Mouse (Mus musculus) bone marrow macrophage, adult 2 months (primary cell): ENCODE measurements around the gene Cdyl.

Experiments used
- CTCF ChIP-seq: IDR thresholded peaks from 2 replicates; pipeline ENCODE4 v1.5.1; 2012; ENCODE audit warnings: low read depth, mild to moderate bottlenecking, low read length, moderate library complexity
- POLR2A ChIP-seq: IDR thresholded peaks from 2 replicates; pipeline ENCODE4 v1.6.1; 2012; ENCODE audit warnings: mild to moderate bottlenecking, low read depth, low read length, borderline replicate concordance

DNA sequence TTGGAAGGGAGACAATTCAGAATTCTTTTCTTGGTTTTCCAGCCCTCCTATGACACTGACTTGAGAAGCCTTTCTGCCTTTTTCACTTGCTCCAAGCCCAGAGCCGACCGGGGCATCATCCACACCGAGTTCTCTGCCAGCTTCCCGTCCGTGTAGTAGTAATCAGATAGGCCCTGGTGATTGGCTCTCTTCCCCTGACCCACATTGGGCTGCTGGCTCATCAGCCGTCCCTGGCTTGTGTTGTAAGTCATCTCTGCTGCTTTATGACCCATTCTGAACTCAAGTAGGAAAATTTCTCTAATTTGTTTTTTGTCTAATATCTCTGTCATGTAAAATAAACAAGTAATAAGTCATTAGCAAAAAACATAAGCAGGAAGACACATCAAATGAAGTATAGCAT, 173.0 kb downstream of the Cdyl start:
- TF ChIP-seq CTCF (no peak), POLR2A (no peak)
